ENCODE assay signal across 9 mouse cellular contexts in genomic region chr11:102294416-102294815, GRCm38 (mm10). TPM values are rescaled to one million over a fixed set of nuclear protein-coding genes. Genes with fewer than 3 reads are reported as not detected.
A peak's percentile ranks its signal among the peaks of the same experiment; 100 is the strongest.
DNase-seq lines count a peak whose midpoint lies in the region; ATAC-seq lines count a peak whose summit lies in the region.
"Had no signal": no experiment of that assay in that cellular context is flagged by ENCODE, and none has a peak within 500 bp of the region (broad histone marks: within the 10 kb centered on the region; RNA-seq: fewer than 3 reads in every experiment).

No protein-coding gene starts in this region.

- H3K4me2 ChIP-seq in lung, embryonic 15.5 days = peak overlapping the region; percentile 86; the same call in 1 of the 2 replicates
- peak overlapping the region; percentile 94 for H3K4me2 ChIP-seq in forebrain, embryonic 14.5 days (ENCODE audit: low read length)
- peak overlapping the region; percentile 71 for H3K4me2 ChIP-seq in neural tube, embryonic 15.5 days

- no peaks in the 10 kb centered on the region for H3K9me3 ChIP-seq in lung, embryonic 15.5 days
- no peaks in the 10 kb centered on the region for H3K9me3 ChIP-seq in forebrain, embryonic 14.5 days (replicated peaks; ENCODE audit: control insufficient read depth, low read length)
- no peaks in the 10 kb centered on the region for H3K9me3 ChIP-seq in limb, embryonic 10.5 days (replicated peaks)
- no peaks in the 10 kb centered on the region for H3K9me3 ChIP-seq in neural tube, embryonic 15.5 days (replicated peaks)

- H3K36me3 ChIP-seq in lung, embryonic 15.5 days = peaks cover 39% of the 10 kb centered on the region
- peaks cover 45% of the 10 kb centered on the region for H3K36me3 ChIP-seq in forebrain, embryonic 14.5 days (ENCODE audit: control insufficient read depth, insufficient read depth, low read length)
- H3K36me3 ChIP-seq in limb, embryonic 10.5 days = peaks cover 54% of the 10 kb centered on the region
- peaks cover 43% of the 10 kb centered on the region for H3K36me3 ChIP-seq in neural tube, embryonic 15.5 days

- H3K4me1 ChIP-seq in lung, embryonic 15.5 days = peaks cover 23% of the 10 kb centered on the region
- peaks cover 8% of the 10 kb centered on the region for H3K4me1 ChIP-seq in forebrain, embryonic 14.5 days (ENCODE audit: control insufficient read depth, insufficient read depth, low read length)
- peaks cover 32% of the 10 kb centered on the region for H3K4me1 ChIP-seq in limb, embryonic 10.5 days
- H3K4me1 ChIP-seq in neural tube, embryonic 15.5 days = peaks cover 34% of the 10 kb centered on the region

- ATAC-seq in lung, embryonic 15.5 days (ENCODE audit: borderline replicate concordance, extremely low read depth, low FRiP score, low TSS enrichment) = no peak
- ATAC-seq in forebrain, embryonic 14.5 days = no peak
- ATAC-seq in neural tube, embryonic 15.5 days (ENCODE audit: low FRiP score) = no peak

- H3K9ac ChIP-seq in lung, embryonic 15.5 days = peak overlapping the region; percentile 97; the same call in 1 of the 2 replicates
- H3K9ac ChIP-seq in forebrain, embryonic 14.5 days (ENCODE audit: low read length) = peak overlapping the region; percentile 96
- H3K9ac ChIP-seq in neural tube, embryonic 15.5 days (replicated peaks) = peak overlapping the region; percentile 85

- no peak for DNase-seq in lung, postnatal 25 days (ENCODE audit: low spot score)
- DNase-seq in forebrain, embryonic 14.5 days (ENCODE audit: low spot score) = no peak
- no peak for DNase-seq in limb, embryonic 10.5 days (ENCODE audit: low spot score)
- DNase-seq in layer of hippocampus, postnatal 14 days (ENCODE audit: low spot score in 2 of 2) = no peak
- DNase-seq in retina, postnatal 1 day = no peak
- DNase-seq in left cerebral cortex, postnatal 4 days = no peak
- DNase-seq: cerebellum, adult 11 months had no signal

- H3K27me3 ChIP-seq in lung, embryonic 15.5 days = no peaks in the 10 kb centered on the region
- no peaks in the 10 kb centered on the region for H3K27me3 ChIP-seq in forebrain, embryonic 14.5 days (replicated peaks; ENCODE audit: control insufficient read depth, insufficient read depth, low read length)
- no peaks in the 10 kb centered on the region for H3K27me3 ChIP-seq in limb, embryonic 10.5 days (ENCODE audit: low read depth, poor library complexity, severe bottlenecking)
- no peaks in the 10 kb centered on the region for H3K27me3 ChIP-seq in neural tube, embryonic 15.5 days (replicated peaks)

- WGBS in lung, embryonic 15.5 days = 68% methylated on average over 5 of the region's 5 CpGs
- 81% methylated on average over 5 of the region's 5 CpGs for WGBS in forebrain, embryonic 14.5 days
- 83% methylated on average over 5 of the region's 5 CpGs for whole genome bisulfite sequencing in limb, embryonic 10.5 days
- WGBS in neural tube, embryonic 15.5 days = 77% methylated on average over 5 of the region's 5 CpGs

- H3K4me3 ChIP-seq in lung, embryonic 15.5 days = no peak overlapping the region
- H3K4me3 ChIP-seq in forebrain, embryonic 14.5 days (ENCODE audit: low read depth, low read length) = 0 out of 2 replicates have a peak overlapping the region, but pooled peaks have one; percentile 89
- peak overlapping the region; percentile 96 for H3K4me3 ChIP-seq in limb, embryonic 10.5 days
- peak overlapping the region; percentile 85 for H3K4me3 ChIP-seq in neural tube, embryonic 15.5 days (replicated peaks)

- intact Hi-C loops in left cerebral cortex, postnatal 4 days (cut with DNase I) = no loop called here

- H3K27ac ChIP-seq in lung, embryonic 15.5 days = no peak overlapping the region
- 0 out of 2 replicates have a peak overlapping the region, but pooled peaks have one; percentile 99 for H3K27ac ChIP-seq in forebrain, embryonic 14.5 days (ENCODE audit: low read depth, low read length)
- no peak overlapping the region for H3K27ac ChIP-seq in limb, embryonic 10.5 days
- peak overlapping the region; percentile 99 for H3K27ac ChIP-seq in neural tube, embryonic 15.5 days (replicated peaks)

RNA-seq across cellular contexts. Expression of gene Atxn7l3, which starts 2.0 kb away (rescaled TPM):
- 13.3 and 13.6 TPM in 2 replicates for polyA plus RNA-seq in lung, embryonic 15.5 days (2015; fragmentation: Nextera tagmentation; extraction: Ambion mirVana)
- 25.2 and 28.7 TPM in 2 replicates for polyA plus RNA-seq in forebrain, embryonic 14.5 days (2014; fragmentation: Nextera tagmentation; extraction: Ambion mirVana)
- polyA plus RNA-seq in limb, embryonic 10.5 days (2016; fragmentation: Nextera tagmentation; extraction: Ambion mirVana) = 16.6 and 20.1 TPM in 2 replicates
- polyA plus RNA-seq in neural tube, embryonic 15.5 days (2015; fragmentation: Nextera tagmentation; extraction: Ambion mirVana) = 27.2 and 28.1 TPM in 2 replicates
- total RNA-seq in layer of hippocampus, postnatal 14 days (2021) = 100 to 1,000 TPM; 152 to 160 TPM
- total RNA-seq in left cerebral cortex, postnatal 4 days (2021) = 100 to 1,000 TPM; 183 to 189 TPM

RNA-seq across cellular contexts. Expression of gene Tmub2, which starts 9.7 kb away (rescaled TPM):
- polyA plus RNA-seq in lung, embryonic 15.5 days (2015; fragmentation: Nextera tagmentation; extraction: Ambion mirVana) = 48.7 and 51.4 TPM in 2 replicates
- polyA plus RNA-seq in forebrain, embryonic 14.5 days (2014; fragmentation: Nextera tagmentation; extraction: Ambion mirVana) = 74.4 and 75.3 TPM in 2 replicates
- polyA plus RNA-seq in limb, embryonic 10.5 days (2016; fragmentation: Nextera tagmentation; extraction: Ambion mirVana) = 37.3 and 44.0 TPM in 2 replicates
- polyA plus RNA-seq in neural tube, embryonic 15.5 days (2015; fragmentation: Nextera tagmentation; extraction: Ambion mirVana) = 79.8 and 83.7 TPM in 2 replicates
- 10 to 100 TPM; 59.3 to 60.6 TPM for total RNA-seq in layer of hippocampus, postnatal 14 days (2021)
- total RNA-seq in left cerebral cortex, postnatal 4 days (2021) = 10 to 100 TPM; 53.6 to 56.1 TPM

RNA-seq across cellular contexts. Expression of gene Ubtf, which starts 25.1 kb away (rescaled TPM):
- 83.5 and 86.1 TPM in 2 replicates for polyA plus RNA-seq in lung, embryonic 15.5 days (2015; fragmentation: Nextera tagmentation; extraction: Ambion mirVana)
- polyA plus RNA-seq in forebrain, embryonic 14.5 days (2014; fragmentation: Nextera tagmentation; extraction: Ambion mirVana) = 74.5 and 91.0 TPM in 2 replicates
- 102 and 108 TPM in 2 replicates for polyA plus RNA-seq in limb, embryonic 10.5 days (2016; fragmentation: Nextera tagmentation; extraction: Ambion mirVana)
- polyA plus RNA-seq in neural tube, embryonic 15.5 days (2015; fragmentation: Nextera tagmentation; extraction: Ambion mirVana) = 68.9 and 79.5 TPM in 2 replicates
- total RNA-seq in layer of hippocampus, postnatal 14 days (2021) = 100 to 1,000 TPM; 120 to 121 TPM
- 100 to 1,000 TPM; 113 to 115 TPM for total RNA-seq in left cerebral cortex, postnatal 4 days (2021)

RNA-seq across cellular contexts. Expression of gene Asb16, which starts 25.9 kb away (rescaled TPM):
- polyA plus RNA-seq in lung, embryonic 15.5 days (2015; fragmentation: Nextera tagmentation; extraction: Ambion mirVana) = 0.09 and 0.10 TPM in 2 replicates
- not detected in 2 replicates for polyA plus RNA-seq in forebrain, embryonic 14.5 days (2014; fragmentation: Nextera tagmentation; extraction: Ambion mirVana)
- polyA plus RNA-seq in limb, embryonic 10.5 days (2016; fragmentation: Nextera tagmentation; extraction: Ambion mirVana) = 0.06 and 0.08 TPM in 2 replicates
- polyA plus RNA-seq in neural tube, embryonic 15.5 days (2015; fragmentation: Nextera tagmentation; extraction: Ambion mirVana) = 0.10 and 0.12 TPM in 2 replicates
- under 1 TPM; 0.86 to 0.88 TPM for total RNA-seq in layer of hippocampus, postnatal 14 days (2021)
- under 1 TPM; 0.91 to 0.98 TPM for total RNA-seq in left cerebral cortex, postnatal 4 days (2021)

RNA-seq across cellular contexts. Expression of gene BC030867, which starts 45.7 kb away (rescaled TPM):
- polyA plus RNA-seq in lung, embryonic 15.5 days (2015; fragmentation: Nextera tagmentation; extraction: Ambion mirVana) = 19.9 and 20.4 TPM in 2 replicates
- polyA plus RNA-seq in forebrain, embryonic 14.5 days (2014; fragmentation: Nextera tagmentation; extraction: Ambion mirVana) = 6.1 and 6.3 TPM in 2 replicates
- 33.4 and 35.7 TPM in 2 replicates for polyA plus RNA-seq in limb, embryonic 10.5 days (2016; fragmentation: Nextera tagmentation; extraction: Ambion mirVana)
- polyA plus RNA-seq in neural tube, embryonic 15.5 days (2015; fragmentation: Nextera tagmentation; extraction: Ambion mirVana) = 2.2 and 5.1 TPM in 2 replicates
- total RNA-seq in layer of hippocampus, postnatal 14 days (2021) = under 1 TPM; 0.76 to 0.79 TPM
- 1 to 10 TPM; 1.4 to 1.6 TPM for total RNA-seq in left cerebral cortex, postnatal 4 days (2021)

Comparison
In these comparisons a context has a peak if more than half of its experiments do, and no peak if none do; other contexts are left out.
1. H3K27ac ChIP-seq: peak in forebrain, embryonic 14.5 days (single experiment) and neural tube, embryonic 15.5 days (single experiment); none in lung, embryonic 15.5 days (single experiment) and limb, embryonic 10.5 days (single experiment).
2. Peak in every context shown above with its lines, with median percentiles within 50 percentile points of each other: H3K4me2 ChIP-seq and H3K9ac ChIP-seq.